Mouse (Mus musculus) liver, embryonic 14.5 days (tissue): Measurements from ENCODE around the gene Mrps35.

Experiments
- CTCF ChIP-seq: IDR thresholded peaks from 2 replicates; pipeline ENCODE4 v1.5.1; 2016; ENCODE audit warnings: antibody characterized with exemption, low read depth, control low read depth
- EP300 ChIP-seq: IDR thresholded peaks from 2 replicates; pipeline ENCODE4 v1.6.1; 2016; ENCODE audit warnings: antibody characterized with exemption, low read depth

DNA sequence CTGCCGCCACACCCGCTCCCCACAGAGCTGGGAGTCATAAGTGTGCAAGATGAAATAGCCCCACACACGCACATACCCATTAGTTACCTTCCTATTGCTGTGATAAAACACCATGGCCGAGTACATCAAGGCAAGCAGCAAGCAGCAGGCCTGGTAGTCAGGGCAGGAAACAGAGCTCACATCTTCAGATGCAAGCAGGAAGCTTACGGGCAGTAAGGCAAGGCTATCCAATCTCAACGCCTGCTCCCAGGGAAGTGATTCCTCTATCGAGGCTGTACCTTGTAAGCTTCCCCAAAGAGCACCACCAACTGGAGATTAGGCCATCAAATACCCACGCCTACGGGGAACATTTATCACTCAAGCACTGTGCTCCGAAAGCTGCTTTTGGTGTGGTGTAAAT is 37.4 kb downstream of the Mrps35 start:
- TF ChIP-seq CTCF: no peak
- TF ChIP-seq EP300: no peak
